Mouse (Mus musculus): ENCODE measurements around the gene Pramef12. TPM values are rescaled to one million over a fixed set of nuclear protein-coding genes. Genes with fewer than 3 reads are reported as not detected.

Gene Pramef12
- 0.14 and 0.26 TPM in 2 replicates for polyA plus RNA-seq (2016; fragmentation: Nextera tagmentation; extraction: Ambion mirVana)

GRCm38 (mm10) chr4:144408290-144408689 lies at the start of gene Pramef12:
Gene Pramef12, minus strand, starts transcription at chr4:144408464.
- Histone ChIP-seq H3K9me3 (no peaks in the 10 kb centered on the region), H3K36me3 (no peaks in the 10 kb centered on the region), H3K27me3 (no peaks in the 10 kb centered on the region), H3K4me3 (replicated peaks) (no peak within 1 kb of the TSS), H3K4me2 (no peak within 1 kb of the TSS), H3K27ac (no peak within 1 kb of the TSS), H3K4me1 (replicated peaks) (no peaks in the 10 kb centered on the region), H3K9ac (replicated peaks) (no peak within 1 kb of the TSS)
- WGBS = 78% methylated on average over 9 of the region's 9 CpGs
- ATAC-seq (ENCODE audit: insufficient number of reproducible peaks, insufficient read depth, low FRiP score, low TSS enrichment, low read depth) = no peak

- no peak within 1 kb of the TSS for H3K9ac ChIP-seq (replicated peaks)
- H3K36me3 ChIP-seq = no peaks in the 10 kb centered on the region
- no peak within 1 kb of the TSS for H3K4me3 ChIP-seq (replicated peaks)
- peaks cover 3% of the 10 kb centered on the region; the same call in 1 of the 2 replicates for H3K9me3 ChIP-seq
- no peak within 1 kb of the TSS for H3K4me2 ChIP-seq
- WGBS = 75% methylated on average over 2 of the region's 2 CpGs
- H3K4me1 ChIP-seq (replicated peaks) = no peaks in the 10 kb centered on the region
- H3K27ac ChIP-seq = no peak within 1 kb of the TSS
- ATAC-seq (ENCODE audit: insufficient number of reproducible peaks, insufficient read depth, low FRiP score, low TSS enrichment, low read depth) = no peak
- H3K27me3 ChIP-seq = no peaks in the 10 kb centered on the region
Observed at GRCm38 (mm10) chr4:144453217-144453616, 45.0 kb upstream of the Pramef12 start, which contains the start of gene Gm9944. Gene Gm9944, minus strand, starts transcription at chr4:144453317.

DNA sequence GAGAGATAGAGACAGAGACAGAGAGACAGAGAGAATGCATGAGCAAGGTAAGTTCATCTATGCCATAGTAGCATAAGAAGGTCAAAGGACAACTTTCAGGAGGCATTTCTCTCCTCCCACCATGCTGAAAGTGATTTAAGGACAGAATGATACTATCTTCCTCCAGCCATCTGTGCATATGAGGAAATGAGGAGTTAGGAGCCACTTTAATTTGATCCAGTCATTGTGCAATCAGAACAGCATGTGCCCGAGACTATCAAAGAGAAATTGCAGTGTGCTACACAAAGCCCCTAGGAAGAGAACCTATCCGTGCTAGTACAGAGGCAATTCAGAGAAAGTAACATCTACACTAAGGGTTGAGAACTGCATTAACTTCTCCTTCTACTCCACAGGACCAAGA lies 40.3 kb upstream of the Pramef12 start:
- no peaks in the 10 kb centered on the region for H3K27me3 ChIP-seq
- H3K27ac ChIP-seq = no peak overlapping the region
- ATAC-seq (ENCODE audit: insufficient number of reproducible peaks, insufficient read depth, low FRiP score, low TSS enrichment, low read depth) = no peak
- no peak overlapping the region for H3K4me3 ChIP-seq (replicated peaks)
- H3K9me3 ChIP-seq = no peaks in the 10 kb centered on the region
- 52% methylated on average over 2 of the region's 2 CpGs for WGBS
- H3K4me1 ChIP-seq (replicated peaks) = no peaks in the 10 kb centered on the region
- H3K4me2 ChIP-seq = no peak overlapping the region
- H3K9ac ChIP-seq (replicated peaks) = no peak overlapping the region
- no peaks in the 10 kb centered on the region for H3K36me3 ChIP-seq

- H3K4me3 ChIP-seq (replicated peaks) = no peak overlapping the region
- 75% methylated on average over 1 of the region's 1 CpGs for WGBS
- H3K36me3 ChIP-seq = no peaks in the 10 kb centered on the region
- H3K27me3 ChIP-seq = no peaks in the 10 kb centered on the region
- ATAC-seq (ENCODE audit: insufficient number of reproducible peaks, insufficient read depth, low FRiP score, low TSS enrichment, low read depth) = no peak
- H3K9me3 ChIP-seq = peaks cover 7% of the 10 kb centered on the region; the same call in 1 of the 2 replicates
- no peak overlapping the region for H3K9ac ChIP-seq (replicated peaks)
- no peaks in the 10 kb centered on the region for H3K4me1 ChIP-seq (replicated peaks)
- H3K27ac ChIP-seq = no peak overlapping the region
- H3K4me2 ChIP-seq = no peak overlapping the region
Observed at GRCm38 (mm10) chr4:144441582-144441981, 33.3 kb upstream of the Pramef12 start.

- ATAC-seq (ENCODE audit: insufficient number of reproducible peaks, insufficient read depth, low FRiP score, low TSS enrichment, low read depth) = no peak
- no peaks in the 10 kb centered on the region for H3K36me3 ChIP-seq
- 93% methylated on average over 4 of the region's 4 CpGs for WGBS
Observed at GRCm38 (mm10) chr4:144441095-144441494, 32.8 kb upstream of the Pramef12 start.

DNA sequence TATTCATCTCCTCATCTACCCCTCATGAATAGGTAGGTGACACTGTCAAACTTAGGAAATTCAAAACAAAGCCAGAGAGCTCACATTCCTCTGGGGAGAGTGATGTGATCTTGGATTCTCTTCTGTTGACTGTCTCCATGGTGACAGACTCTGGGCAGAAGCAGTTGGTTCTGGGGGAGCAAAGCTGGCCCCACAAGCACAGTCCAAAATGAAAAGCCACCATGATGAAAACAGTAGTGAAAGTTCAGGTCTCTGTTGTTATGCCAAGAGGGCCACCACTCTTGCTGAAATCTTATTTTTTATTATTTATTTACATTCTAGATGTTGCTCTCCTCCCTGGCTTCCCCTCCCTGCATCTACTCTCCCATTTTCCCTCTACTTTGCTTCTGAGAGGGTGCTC lies 30.4 kb upstream of the Pramef12 start, which contains the start of gene 1700012P22Rik:
TSS of gene 1700012P22Rik (minus strand) at position 101 of the 400 bp plus-strand sequence.
- no peak within 1 kb of the TSS for H3K4me2 ChIP-seq
- ATAC-seq (ENCODE audit: insufficient number of reproducible peaks, insufficient read depth, low FRiP score, low TSS enrichment, low read depth) = no peak
- peaks cover 7% of the 10 kb centered on the region; the same call in 1 of the 2 replicates for H3K9me3 ChIP-seq

More at GRCm38 (mm10) chr4:144441095-144441494, 32.8 kb upstream of the Pramef12 start:
- H3K9ac ChIP-seq (replicated peaks) = no peak overlapping the region
- H3K4me2 ChIP-seq = no peak overlapping the region
- H3K4me3 ChIP-seq (replicated peaks) = no peak overlapping the region
- no peak overlapping the region for H3K27ac ChIP-seq
- peaks cover 7% of the 10 kb centered on the region; the same call in 1 of the 2 replicates for H3K9me3 ChIP-seq
- H3K27me3 ChIP-seq = no peaks in the 10 kb centered on the region
- H3K4me1 ChIP-seq (replicated peaks) = no peaks in the 10 kb centered on the region

GRCm38 (mm10) chr4:144433216-144433615 lies 25.0 kb upstream of the Pramef12 start:
- no peak overlapping the region for H3K4me2 ChIP-seq
- ATAC-seq (ENCODE audit: insufficient number of reproducible peaks, insufficient read depth, low FRiP score, low TSS enrichment, low read depth) = no peak
- H3K27ac ChIP-seq = no peak overlapping the region
- no peaks in the 10 kb centered on the region for H3K27me3 ChIP-seq
- WGBS = 90% methylated on average over 5 of the region's 5 CpGs
- no peak overlapping the region for H3K4me3 ChIP-seq (replicated peaks)
- no peak overlapping the region for H3K9ac ChIP-seq (replicated peaks)
- H3K36me3 ChIP-seq = no peaks in the 10 kb centered on the region
- H3K9me3 ChIP-seq = no peaks in the 10 kb centered on the region
- no peaks in the 10 kb centered on the region for H3K4me1 ChIP-seq (replicated peaks)

More for the DNA sequence above, 30.4 kb upstream of the Pramef12 start, which contains the start of gene 1700012P22Rik:
- H3K9ac ChIP-seq (replicated peaks) = no peak within 1 kb of the TSS
- no peaks in the 10 kb centered on the region for H3K27me3 ChIP-seq
- H3K4me1 ChIP-seq (replicated peaks) = no peaks in the 10 kb centered on the region
- H3K36me3 ChIP-seq = no peaks in the 10 kb centered on the region
- H3K27ac ChIP-seq = no peak within 1 kb of the TSS
- H3K4me3 ChIP-seq (replicated peaks) = no peak within 1 kb of the TSS

GRCm38 (mm10) chr4:144430723-144431122 lies 22.5 kb upstream of the Pramef12 start:
- 76% methylated on average over 2 of the region's 2 CpGs for WGBS
- Histone ChIP-seq H3K9me3 (no peaks in the 10 kb centered on the region), H3K4me1 (replicated peaks) (no peaks in the 10 kb centered on the region), H3K4me3 (replicated peaks) (no peak overlapping the region), H3K27ac (no peak overlapping the region), H3K9ac (replicated peaks) (no peak overlapping the region), H3K27me3 (no peaks in the 10 kb centered on the region), H3K4me2 (no peak overlapping the region), H3K36me3 (no peaks in the 10 kb centered on the region)
- ATAC-seq (ENCODE audit: insufficient number of reproducible peaks, insufficient read depth, low FRiP score, low TSS enrichment, low read depth) = no peak

DNA sequence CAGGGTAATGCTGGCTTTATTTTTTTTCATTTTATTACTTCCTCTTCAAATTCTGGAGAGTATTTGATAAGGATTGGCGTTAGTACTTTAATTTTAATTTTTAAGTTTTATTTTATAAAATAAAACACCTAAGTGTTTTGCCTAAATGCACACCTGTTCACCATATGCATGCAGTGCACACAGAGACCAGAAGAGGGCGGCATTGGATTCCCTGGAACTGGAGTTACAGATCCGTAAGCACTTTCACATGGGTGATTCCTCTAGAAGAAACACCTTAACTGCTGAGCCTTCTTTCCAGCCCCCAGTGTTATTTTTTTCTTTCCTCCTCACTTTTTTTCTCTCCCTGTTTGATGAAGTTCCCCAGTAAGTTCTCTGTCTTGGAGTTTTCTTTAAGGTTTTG lies 20.6 kb upstream of the Pramef12 start:
- no peaks in the 10 kb centered on the region for H3K4me1 ChIP-seq (replicated peaks)
- H3K36me3 ChIP-seq = no peaks in the 10 kb centered on the region
- 22% methylated on average over 3 of the region's 3 CpGs for WGBS
- no peak overlapping the region for H3K27ac ChIP-seq
- no peak overlapping the region for H3K9ac ChIP-seq (replicated peaks)
- no peak overlapping the region for H3K4me3 ChIP-seq (replicated peaks)
- no peaks in the 10 kb centered on the region for H3K9me3 ChIP-seq
- ATAC-seq (ENCODE audit: insufficient number of reproducible peaks, insufficient read depth, low FRiP score, low TSS enrichment, low read depth) = no peak
- no peaks in the 10 kb centered on the region for H3K27me3 ChIP-seq
- H3K4me2 ChIP-seq = no peak overlapping the region

DNA sequence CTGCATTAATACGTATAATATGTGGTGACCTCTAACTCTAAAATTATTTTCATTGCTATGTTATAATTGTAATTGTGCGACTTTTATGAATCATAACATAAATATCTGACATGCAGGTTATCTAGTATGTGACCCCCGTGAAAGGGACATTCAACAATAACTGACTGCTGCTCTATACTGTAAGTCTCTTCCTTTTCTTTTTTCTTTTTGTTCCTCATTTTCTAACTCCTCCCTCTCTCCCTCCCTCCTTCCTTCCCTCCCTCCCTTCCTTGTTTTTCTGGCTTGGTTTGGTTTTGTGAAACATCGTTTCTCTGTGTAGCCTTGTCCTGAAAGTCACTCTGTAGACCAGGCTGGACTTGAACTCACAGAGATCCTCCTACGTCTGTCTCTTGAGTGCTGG lies 16.3 kb upstream of the Pramef12 start:
- ATAC-seq (ENCODE audit: insufficient number of reproducible peaks, insufficient read depth, low FRiP score, low TSS enrichment, low read depth) = no peak
- WGBS = 80% methylated on average over 5 of the region's 5 CpGs
- H3K9ac ChIP-seq (replicated peaks) = no peak overlapping the region

GRCm38 (mm10) chr4:144420644-144421043 lies 12.4 kb upstream of the Pramef12 start:
- H3K4me3 ChIP-seq (replicated peaks) = no peak overlapping the region
- H3K27ac ChIP-seq = no peak overlapping the region
- no peaks in the 10 kb centered on the region for H3K4me1 ChIP-seq (replicated peaks)
- H3K36me3 ChIP-seq = no peaks in the 10 kb centered on the region
- ATAC-seq (ENCODE audit: insufficient number of reproducible peaks, insufficient read depth, low FRiP score, low TSS enrichment, low read depth) = no peak
- no peak overlapping the region for H3K9ac ChIP-seq (replicated peaks)
- no peaks in the 10 kb centered on the region for H3K9me3 ChIP-seq
- H3K27me3 ChIP-seq = no peaks in the 10 kb centered on the region
- H3K4me2 ChIP-seq = no peak overlapping the region

More for the DNA sequence above, 16.3 kb upstream of the Pramef12 start:
- no peaks in the 10 kb centered on the region for H3K36me3 ChIP-seq
- H3K27ac ChIP-seq = no peak overlapping the region
- H3K4me3 ChIP-seq (replicated peaks) = no peak overlapping the region
- H3K27me3 ChIP-seq = no peaks in the 10 kb centered on the region
- no peaks in the 10 kb centered on the region for H3K9me3 ChIP-seq
- H3K4me2 ChIP-seq = no peak overlapping the region
- no peaks in the 10 kb centered on the region for H3K4me1 ChIP-seq (replicated peaks)

DNA sequence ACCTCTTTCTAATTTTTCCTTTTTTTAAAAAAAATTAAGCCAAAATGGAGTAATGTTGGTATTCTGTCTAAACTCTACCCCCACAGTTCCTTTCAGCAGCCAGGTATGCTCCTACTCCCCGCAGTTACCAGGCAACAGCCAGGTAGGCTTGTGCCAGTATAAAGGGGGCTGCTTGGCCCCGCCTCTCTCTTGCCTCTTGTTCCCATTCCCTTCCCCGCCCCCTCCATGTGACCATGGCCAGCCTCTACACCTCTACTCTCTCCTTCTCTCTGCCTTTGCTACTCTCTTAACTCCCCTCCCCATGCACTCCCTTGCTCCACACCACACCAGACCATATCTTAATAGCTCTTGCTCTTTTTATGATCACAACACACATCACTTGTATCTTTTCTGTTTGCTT lies 2.0 kb downstream of the Pramef12 start:
- H3K9ac ChIP-seq (replicated peaks) = no peak overlapping the region
- no peak overlapping the region for H3K4me2 ChIP-seq
- H3K27me3 ChIP-seq = no peaks in the 10 kb centered on the region
- no peak overlapping the region for H3K27ac ChIP-seq
- no peaks in the 10 kb centered on the region for H3K36me3 ChIP-seq
- 74% methylated on average over 3 of the region's 3 CpGs for WGBS
- no peaks in the 10 kb centered on the region for H3K9me3 ChIP-seq
- H3K4me1 ChIP-seq (replicated peaks) = no peaks in the 10 kb centered on the region
- H3K4me3 ChIP-seq (replicated peaks) = no peak overlapping the region
- no peak for ATAC-seq (ENCODE audit: insufficient number of reproducible peaks, insufficient read depth, low FRiP score, low TSS enrichment, low read depth)

Data from limb, embryonic 12.5 days (tissue).